24 mouse cellular contexts compared by ENCODE assay signal in genomic region chr13:14424836-14425235, GRCm38 (mm10).
DNase-seq lines count a peak whose midpoint lies in the region; ATAC-seq and TF ChIP-seq lines count a peak whose summit lies in the region.
"Had no signal": no experiment of that assay in that cellular context is flagged by ENCODE, and none has a peak within 500 bp of the region (broad histone marks: within the 10 kb centered on the region; RNA-seq: fewer than 3 reads in every experiment).

No protein-coding gene starts in this region.

- H3K9ac ChIP-seq in forebrain, postnatal 0 days, result no peak overlapping the region
- H3K9ac ChIP-seq: embryonic facial prominence, embryonic 15.5 days; forebrain, embryonic 12.5 days; heart, embryonic 15.5 days; hindbrain, embryonic 13.5 days had no signal

- H3K9me3 ChIP-seq in forebrain, postnatal 0 days (ENCODE audit: low read length), result no peaks in the 10 kb centered on the region
- H3K9me3 ChIP-seq in forebrain, embryonic 10.5 days, result no peaks in the 10 kb centered on the region
- H3K9me3 ChIP-seq: embryonic facial prominence, embryonic 15.5 days; forebrain, embryonic 12.5 days; G1E; heart, embryonic 15.5 days; hindbrain, embryonic 13.5 days had no signal

- no peak overlapping the region for H3K27ac ChIP-seq in forebrain, postnatal 0 days (ENCODE audit: low read depth, low read length)
- H3K27ac ChIP-seq in forebrain, embryonic 10.5 days, result no peak overlapping the region
- H3K27ac ChIP-seq in left cerebral cortex, adult 2 months, result peak overlapping the region; percentile 70
- H3K27ac ChIP-seq: embryonic facial prominence, embryonic 15.5 days; forebrain, embryonic 12.5 days; heart, adult 2 months; heart, embryonic 15.5 days; hindbrain, embryonic 13.5 days; hindbrain, postnatal 0 days had no signal

- no peak for TF ChIP-seq CTCF in forebrain, postnatal 0 days (IDR thresholded peaks at IDR 0.05; ENCODE audit: low read depth)
- TF ChIP-seq CTCF in left cerebral cortex, adult 2 months (IDR thresholded peaks at IDR 0.05), result no peak

- H3K4me2 ChIP-seq in forebrain, postnatal 0 days (ENCODE audit: low read depth), result no peak overlapping the region
- H3K4me2 ChIP-seq: embryonic facial prominence, embryonic 15.5 days; forebrain, embryonic 12.5 days; heart, embryonic 11.5 days; heart, embryonic 15.5 days; hindbrain, embryonic 13.5 days had no signal

- no peak for DNase-seq in forebrain, postnatal 0 days
- no peak for DNase-seq in forebrain, embryonic 10.5 days (ENCODE audit: extremely low spot score, low spot score)
- no peak for DNase-seq in left cerebral cortex, adult 2 months (ENCODE audit: extremely low spot score in 1 of 2, low spot score in 2 of 2)
- DNase-seq in left cerebral cortex, postnatal 4 days, result no peak
- peak; percentile 21 to 40 for DNase-seq in left cerebral cortex, adult 9 months (ENCODE audit: low spot score in 2 of 2)
- DNase-seq in natural killer cell, adult 2 months (ENCODE audit: low spot score in 2 of 2), result no peak
- no peak for DNase-seq in kidney, adult 8-10 months
- DNase-seq: adrenal gland, postnatal 14 days; B cell, adult 2 months; cerebellum, adult 8-10 months; cerebellum, postnatal 14 days; embryo, embryonic 11 days; gastrocnemius, postnatal 14 days; heart, adult 2 months; heart, postnatal 14 days had no signal

- WGBS in forebrain, postnatal 0 days, result 62% methylated on average over 2 of the region's 2 CpGs
- WGBS in forebrain, embryonic 10.5 days, result 80% methylated on average over 2 of the region's 2 CpGs

- no peaks in the 10 kb centered on the region for H3K36me3 ChIP-seq in forebrain, postnatal 0 days (ENCODE audit: insufficient read depth)
- no peaks in the 10 kb centered on the region for H3K36me3 ChIP-seq in forebrain, embryonic 10.5 days (replicated peaks)
- H3K36me3 ChIP-seq: embryonic facial prominence, embryonic 15.5 days; forebrain, embryonic 12.5 days; heart, embryonic 15.5 days; hindbrain, embryonic 13.5 days had no signal

- intact Hi-C loops in left cerebral cortex, adult 2 months (cut with DNase I), result loop anchor here (5.0 kb wide), 1 partner anchor 97 kb away; the partner anchor contains the start of gene Hecw1
- intact Hi-C loops in left cerebral cortex, postnatal 4 days (cut with DNase I), result no loop called here

- H3K27me3 ChIP-seq in forebrain, postnatal 0 days (ENCODE audit: insufficient read depth, low read length), result no peaks in the 10 kb centered on the region
- H3K27me3 ChIP-seq in forebrain, embryonic 10.5 days (ENCODE audit: poor library complexity, severe bottlenecking), result no peaks in the 10 kb centered on the region
- H3K27me3 ChIP-seq: embryonic facial prominence, embryonic 15.5 days; forebrain, embryonic 12.5 days; heart, embryonic 15.5 days; hindbrain, embryonic 13.5 days had no signal

- no peak overlapping the region for H3K4me3 ChIP-seq in forebrain, postnatal 0 days (ENCODE audit: low read depth, low read length)
- H3K4me3 ChIP-seq in forebrain, embryonic 10.5 days, result no peak overlapping the region
- H3K4me3 ChIP-seq in left cerebral cortex, adult 2 months, result no peak overlapping the region
- H3K4me3 ChIP-seq: embryonic facial prominence, embryonic 15.5 days; forebrain, embryonic 12.5 days; heart, adult 2 months; heart, embryonic 15.5 days; hindbrain, embryonic 13.5 days had no signal

- peak; percentile 38 for ATAC-seq in forebrain, postnatal 0 days
- ATAC-seq: CD4-positive, CD25-positive, alpha-beta regulatory T cell, adult 4 months; forebrain, embryonic 16.5 days; hindbrain, postnatal 0 days had no signal

- H3K4me1 ChIP-seq in forebrain, postnatal 0 days (ENCODE audit: insufficient read depth), result no peaks in the 10 kb centered on the region
- H3K4me1 ChIP-seq in forebrain, embryonic 10.5 days, result no peaks in the 10 kb centered on the region
- H3K4me1 ChIP-seq: embryonic facial prominence, embryonic 15.5 days; forebrain, embryonic 12.5 days; heart, embryonic 15.5 days; hindbrain, embryonic 13.5 days had no signal

Comparison
In these comparisons a context has a peak if more than half of its experiments do, and no peak if none do; other contexts are left out.
1. DNase-seq: peak in left cerebral cortex, adult 9 months (2 of 2); none in forebrain, postnatal 0 days (single experiment), forebrain, embryonic 10.5 days (single experiment), left cerebral cortex, adult 2 months (0 of 2), left cerebral cortex, postnatal 4 days (single experiment), natural killer cell, adult 2 months (0 of 2) and kidney, adult 8-10 months (0 of 2).